Mouse (Mus musculus): ENCODE results near the gene Thsd7b.

Gene Thsd7b

GRCm38 (mm10) chr1:129272982-129273937 lies at the start of gene Thsd7b:
TSS of gene Thsd7b (plus strand) at chr1:129273302.
- in situ Hi-C loops (cut with MboI, MseI), result no loop called here

- in situ Hi-C loops (cut with MboI, MseI), result loop anchor here (10.0 kb wide), 1 partner anchor 949 kb away; no protein-coding TSS in a partner anchor
Observed at GRCm38 (mm10) chr1:129244292-129244691, 28.8 kb upstream of the Thsd7b start.

GRCm38 (mm10) chr1:129250704-129251443 lies 22.2 kb upstream of the Thsd7b start:
- in situ Hi-C loops (cut with MboI, MseI), result no loop called here

- in situ Hi-C loops (cut with MboI, MseI), result no loop called here
Observed at GRCm38 (mm10) chr1:129266684-129267083, 6.4 kb upstream of the Thsd7b start.

- in situ Hi-C loops (cut with MboI, MseI), result no loop called here
Observed at GRCm38 (mm10) chr1:129304173-129304572, 31.1 kb downstream of the Thsd7b start.

- in situ Hi-C loops (cut with MboI, MseI), result no loop called here
Observed at GRCm38 (mm10) chr1:129324388-129324787, 51.3 kb downstream of the Thsd7b start.

- in situ Hi-C loops (cut with MboI, MseI), result loop anchor here (5.0 kb wide), 1 partner anchor 98 kb away; no protein-coding TSS in a partner anchor
Observed at GRCm38 (mm10) chr1:129324798-129325197, 51.7 kb downstream of the Thsd7b start.

GRCm38 (mm10) chr1:129356631-129357030 lies 83.5 kb downstream of the Thsd7b start:
- in situ Hi-C loops (cut with MboI, MseI), result no loop called here

GRCm38 (mm10) chr1:129357378-129357777 lies 84.3 kb downstream of the Thsd7b start:
- in situ Hi-C loops (cut with MboI, MseI), result no loop called here

GRCm38 (mm10) chr1:129363368-129363767 lies 90.3 kb downstream of the Thsd7b start:
- in situ Hi-C loops (cut with MboI, MseI), result no loop called here

- in situ Hi-C loops (cut with MboI, MseI), result no loop called here
Observed at GRCm38 (mm10) chr1:129364828-129365227, 91.7 kb downstream of the Thsd7b start.

- in situ Hi-C loops (cut with MboI, MseI), result no loop called here
Observed at GRCm38 (mm10) chr1:129365590-129365989, 92.5 kb downstream of the Thsd7b start.

- in situ Hi-C loops (cut with MboI, MseI), result no loop called here
Observed at GRCm38 (mm10) chr1:129386479-129386878, 113.4 kb downstream of the Thsd7b start.

GRCm38 (mm10) chr1:129411584-129411983 lies 138.5 kb downstream of the Thsd7b start:
- in situ Hi-C loops (cut with MboI, MseI), result no loop called here

- in situ Hi-C loops (cut with MboI, MseI), result loop anchor here (5.0 kb wide), 1 partner anchor 94 kb away; no protein-coding TSS in a partner anchor
Observed at GRCm38 (mm10) chr1:129421581-129421980, 148.5 kb downstream of the Thsd7b start.

GRCm38 (mm10) chr1:129464414-129464813 lies 191.3 kb downstream of the Thsd7b start:
- in situ Hi-C loops (cut with MboI, MseI), result no loop called here

- in situ Hi-C loops (cut with MboI, MseI), result no loop called here
Observed at GRCm38 (mm10) chr1:129473504-129473903, 200.4 kb downstream of the Thsd7b start.

GRCm38 (mm10) chr1:129484266-129485031 lies 211.3 kb downstream of the Thsd7b start:
- in situ Hi-C loops (cut with MboI, MseI), result no loop called here

GRCm38 (mm10) chr1:129491136-129491535 lies 218.0 kb downstream of the Thsd7b start:
- in situ Hi-C loops (cut with MboI, MseI), result no loop called here

- in situ Hi-C loops (cut with MboI, MseI), result no loop called here
Observed at GRCm38 (mm10) chr1:129493929-129494328, 220.8 kb downstream of the Thsd7b start.

- in situ Hi-C loops (cut with MboI, MseI), result loop anchor here (25.0 kb wide), 1 partner anchor 836 kb away; no protein-coding TSS in a partner anchor
Observed at GRCm38 (mm10) chr1:129501707-129502106, 228.6 kb downstream of the Thsd7b start.
